In genomic region chr11:36694810-36695209, GRCm38 (mm10) we compare ENCODE assay signal across 18 mouse cellular contexts.
A peak's percentile ranks its signal among the peaks of the same experiment; 100 is the strongest.
DNase-seq lines count a peak whose midpoint lies in the region; ATAC-seq lines count a peak whose summit lies in the region.
"Had no signal": no experiment of that assay in that cellular context is flagged by ENCODE, and none has a peak within 500 bp of the region (broad histone marks: within the 10 kb centered on the region; RNA-seq: fewer than 3 reads in every experiment).

No protein-coding gene starts in this region.

- no peak overlapping the region for H3K4me2 ChIP-seq in forebrain, embryonic 15.5 days (replicated peaks)
- no peak overlapping the region for H3K4me2 ChIP-seq in heart, embryonic 12.5 days
- H3K4me2 ChIP-seq: liver, embryonic 15.5 days had no signal

- no peaks in the 10 kb centered on the region for H3K9me3 ChIP-seq in forebrain, embryonic 10.5 days
- no peaks in the 10 kb centered on the region for H3K9me3 ChIP-seq in forebrain, embryonic 15.5 days
- H3K9me3 ChIP-seq in hindbrain, embryonic 10.5 days = no peaks in the 10 kb centered on the region
- H3K9me3 ChIP-seq in midbrain, embryonic 10.5 days (replicated peaks) = no peaks in the 10 kb centered on the region
- no peaks in the 10 kb centered on the region for H3K9me3 ChIP-seq in heart, embryonic 12.5 days (replicated peaks)
- H3K9me3 ChIP-seq: liver, embryonic 15.5 days had no signal

- WGBS in forebrain, embryonic 10.5 days = 74% methylated on average over 8 of the region's 8 CpGs
- WGBS in forebrain, embryonic 15.5 days = 30% methylated on average over 8 of the region's 8 CpGs
- WGBS in hindbrain, embryonic 10.5 days = 67% methylated on average over 8 of the region's 8 CpGs
- WGBS in midbrain, embryonic 10.5 days = 77% methylated on average over 8 of the region's 8 CpGs
- 66% methylated on average over 8 of the region's 8 CpGs for WGBS in heart, embryonic 12.5 days

- no peaks in the 10 kb centered on the region for H3K36me3 ChIP-seq in forebrain, embryonic 10.5 days (replicated peaks)
- H3K36me3 ChIP-seq in forebrain, embryonic 15.5 days = no peaks in the 10 kb centered on the region
- no peaks in the 10 kb centered on the region for H3K36me3 ChIP-seq in hindbrain, embryonic 10.5 days
- no peaks in the 10 kb centered on the region for H3K36me3 ChIP-seq in midbrain, embryonic 10.5 days
- H3K36me3 ChIP-seq in heart, embryonic 12.5 days = no peaks in the 10 kb centered on the region
- H3K36me3 ChIP-seq: liver, embryonic 15.5 days had no signal

- peaks cover 53% of the 10 kb centered on the region for H3K4me1 ChIP-seq in forebrain, embryonic 10.5 days
- H3K4me1 ChIP-seq in forebrain, embryonic 15.5 days = peaks cover 44% of the 10 kb centered on the region
- peaks cover 54% of the 10 kb centered on the region for H3K4me1 ChIP-seq in hindbrain, embryonic 10.5 days (replicated peaks)
- H3K4me1 ChIP-seq in midbrain, embryonic 10.5 days = peaks cover 48% of the 10 kb centered on the region
- H3K4me1 ChIP-seq in heart, embryonic 12.5 days (replicated peaks) = no peaks in the 10 kb centered on the region
- H3K4me1 ChIP-seq: liver, embryonic 15.5 days had no signal

- peak overlapping the region; percentile 62 for H3K27ac ChIP-seq in forebrain, embryonic 10.5 days
- H3K27ac ChIP-seq in forebrain, embryonic 15.5 days (replicated peaks) = no peak overlapping the region; the same call in 1 of the 2 replicates
- H3K27ac ChIP-seq in hindbrain, embryonic 10.5 days = peak overlapping the region; percentile 89
- H3K27ac ChIP-seq in midbrain, embryonic 10.5 days (replicated peaks) = peak overlapping the region; percentile 87
- no peak overlapping the region for H3K27ac ChIP-seq in heart, embryonic 12.5 days (ENCODE audit: poor library complexity, severe bottlenecking)
- H3K27ac ChIP-seq: gastrocnemius, adult 2 months; liver, embryonic 15.5 days had no signal

- peaks cover 9% of the 10 kb centered on the region for H3K27me3 ChIP-seq in forebrain, embryonic 10.5 days (ENCODE audit: poor library complexity, severe bottlenecking)
- no peaks in the 10 kb centered on the region for H3K27me3 ChIP-seq in forebrain, embryonic 15.5 days
- H3K27me3 ChIP-seq in hindbrain, embryonic 10.5 days (ENCODE audit: insufficient read depth, poor library complexity, severe bottlenecking) = no peaks in the 10 kb centered on the region
- no peaks in the 10 kb centered on the region for H3K27me3 ChIP-seq in midbrain, embryonic 10.5 days (ENCODE audit: low read depth, poor library complexity, severe bottlenecking)
- no peaks in the 10 kb centered on the region for H3K27me3 ChIP-seq in heart, embryonic 12.5 days (replicated peaks)
- H3K27me3 ChIP-seq: liver, embryonic 15.5 days had no signal

- no peak overlapping the region for H3K9ac ChIP-seq in forebrain, embryonic 15.5 days (replicated peaks)
- H3K9ac ChIP-seq in heart, embryonic 12.5 days = no peak overlapping the region
- H3K9ac ChIP-seq: liver, embryonic 15.5 days had no signal

- H3K4me3 ChIP-seq in forebrain, embryonic 10.5 days = no peak overlapping the region
- H3K4me3 ChIP-seq in forebrain, embryonic 15.5 days = no peak overlapping the region
- H3K4me3 ChIP-seq in hindbrain, embryonic 10.5 days = no peak overlapping the region
- no peak overlapping the region for H3K4me3 ChIP-seq in midbrain, embryonic 10.5 days
- no peak overlapping the region for H3K4me3 ChIP-seq in heart, embryonic 12.5 days
- H3K4me3 ChIP-seq: gastrocnemius, adult 2 months; liver, embryonic 15.5 days had no signal

- no peak for ATAC-seq in forebrain, embryonic 15.5 days (replicated peaks)
- ATAC-seq in heart, embryonic 12.5 days (ENCODE audit: insufficient number of reproducible peaks, low FRiP score) = no peak
- ATAC-seq: activated CD4-positive, CD25-positive, alpha-beta regulatory T cell, adult 4 months; intestine, embryonic 16.5 days had no signal

- no peak for DNase-seq in forebrain, embryonic 10.5 days (ENCODE audit: extremely low spot score, low spot score)
- DNase-seq in brain, adult 2 months (ENCODE audit: low read depth, low spot score) = peak; percentile 69
- DNase-seq in hindbrain, embryonic 10.5 days (ENCODE audit: low spot score) = no peak
- no peak for DNase-seq in midbrain, embryonic 10.5 days (ENCODE audit: low spot score)
- no peak for DNase-seq in T-cell, adult 2 months (ENCODE audit: low spot score)
- no peak for DNase-seq in kidney, postnatal 14 days
- DNase-seq: cerebellum, adult 2 months; embryo, embryonic 11 days; gastrocnemius, adult 2 months; heart, postnatal 14 days; layer of hippocampus, adult 9-11 months; lung, postnatal 14 days; thymus, postnatal 4 days had no signal

Comparison
In these comparisons a context has a peak if more than half of its experiments do, and no peak if none do; other contexts are left out.
1. H3K27ac ChIP-seq: peak in forebrain, embryonic 10.5 days (single experiment), hindbrain, embryonic 10.5 days (single experiment) and midbrain, embryonic 10.5 days (single experiment); none in forebrain, embryonic 15.5 days (single experiment) and heart, embryonic 12.5 days (single experiment).